Mouse (Mus musculus) heart, adult 8-10 months (tissue): ENCODE measurements around the gene Mpzl2. TPM values are rescaled to one million over a fixed set of nuclear protein-coding genes. Genes with fewer than 3 reads are reported as not detected.
"Not testable (repeated sequence)": the region's sequence is repeated elsewhere in the genome, so short reads cannot be mapped to it uniquely, and the experiment has no call there.

Source experiments
- DNase-seq: peaks from one replicate; pipeline ENCODE4 v3.0.0; 2022; ENCODE audit warnings: low spot score
- total RNA-seq, 4 experiments: library from RNA; stranded (reverse); gene quantifications; 2 replicates each; pipeline ENCODE4 v1.2.4; 2022

Gene Mpzl2
- total RNA-seq, 4 experiments from 2014 or later: 0.50 to 1.5 (median 0.88) TPM

DNA sequence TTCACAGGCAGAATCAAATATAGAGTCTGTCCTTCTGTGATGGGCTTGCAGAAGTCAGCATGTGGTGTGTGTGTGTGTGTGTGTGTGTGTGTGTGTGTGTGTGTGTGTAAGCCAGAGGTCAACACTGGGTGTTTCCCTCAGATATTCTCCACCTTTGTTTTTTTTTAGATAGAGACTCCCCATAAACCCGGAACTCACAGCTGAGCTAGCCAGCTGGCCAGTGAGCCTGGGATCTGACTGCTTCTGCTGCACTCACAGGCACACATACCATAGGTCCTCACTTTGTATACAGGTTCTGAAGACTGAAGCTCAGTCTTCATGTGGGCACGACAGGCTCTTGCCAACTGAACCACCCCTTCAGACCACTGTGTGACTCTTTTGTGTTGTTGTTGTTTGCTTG is 7.3 kb upstream of the Mpzl2 start:
- DNase-seq: no peak

DNA sequence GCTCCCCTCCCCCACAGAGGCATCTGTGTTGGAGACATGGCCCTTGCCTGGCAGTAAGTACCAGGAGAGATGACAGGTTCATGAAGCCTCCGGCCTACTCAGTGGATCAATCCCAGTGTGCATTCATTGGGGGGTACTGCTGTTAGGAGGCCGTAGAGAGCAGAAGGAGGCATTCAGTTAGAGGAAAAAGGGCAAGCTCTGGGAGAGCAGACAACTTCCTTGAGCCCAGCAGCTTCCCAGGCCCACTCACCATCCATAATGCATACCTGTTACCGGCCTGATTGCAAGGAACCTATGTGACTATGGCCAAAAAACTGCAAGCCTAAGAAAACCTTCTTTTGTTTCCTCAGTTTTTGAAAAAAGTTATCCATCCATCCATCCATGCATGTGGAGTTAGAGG is 5.1 kb upstream of the Mpzl2 start:
- DNase-seq: no peak

DNA sequence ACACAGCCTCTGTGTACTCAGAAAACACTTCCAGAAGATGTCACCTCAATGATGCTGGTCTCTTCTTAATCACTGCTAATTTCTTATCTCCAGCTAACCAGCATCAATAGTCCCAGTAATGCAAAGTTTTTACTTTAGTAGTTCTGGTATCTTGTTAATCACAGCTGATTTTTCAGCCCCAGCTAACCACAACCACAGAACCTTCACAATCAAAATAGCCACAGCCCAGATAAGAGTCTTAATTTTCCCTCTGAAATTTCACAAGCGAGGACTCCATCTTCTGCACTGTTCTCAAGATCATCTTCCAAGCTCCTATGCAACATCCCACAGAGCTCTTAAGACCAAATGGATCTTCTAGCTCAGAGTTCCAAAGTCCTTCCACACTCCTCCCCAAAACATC is 1.8 kb upstream of the Mpzl2 start:
- DNase-seq: not testable (repeated sequence)

DNA sequence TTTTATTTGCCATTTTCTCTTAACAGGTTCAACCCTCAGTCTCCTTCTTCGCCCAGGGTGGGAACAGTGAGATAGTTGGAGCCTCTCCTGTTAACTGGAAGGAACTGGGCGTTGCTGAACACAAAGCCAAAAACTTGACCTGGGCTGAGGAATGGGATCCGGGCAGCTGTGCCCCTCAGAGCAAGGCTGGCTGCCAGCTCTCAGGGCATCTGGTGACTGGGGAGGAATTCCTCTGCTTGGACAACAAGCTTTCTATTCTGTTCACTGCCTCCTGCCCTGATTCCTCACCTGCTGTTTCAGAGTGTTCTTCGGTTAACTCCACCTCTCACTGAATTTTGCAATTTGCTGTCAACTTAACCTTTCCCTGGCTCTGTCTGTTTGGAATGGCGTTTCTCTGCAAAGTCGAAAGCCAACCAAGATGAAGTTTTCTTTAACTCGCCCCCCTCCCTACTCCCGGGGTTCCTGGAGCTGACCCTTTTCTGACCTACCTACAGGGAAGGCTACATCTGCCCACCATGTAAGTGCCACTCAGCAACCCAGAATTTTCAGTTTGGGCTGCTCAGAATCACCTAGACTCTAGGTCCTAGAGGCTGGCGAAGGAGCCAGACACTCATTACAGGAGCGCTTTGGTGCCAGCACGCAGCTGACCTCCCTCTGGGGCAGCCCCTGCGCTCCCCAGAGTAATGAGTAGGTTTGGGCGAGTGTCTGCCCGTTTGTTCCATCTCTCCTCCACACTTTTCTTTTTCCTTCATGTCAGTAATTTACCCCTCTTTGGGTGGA is 657 bp downstream of the Mpzl2 start:
- DNase-seq: no peak

DNA sequence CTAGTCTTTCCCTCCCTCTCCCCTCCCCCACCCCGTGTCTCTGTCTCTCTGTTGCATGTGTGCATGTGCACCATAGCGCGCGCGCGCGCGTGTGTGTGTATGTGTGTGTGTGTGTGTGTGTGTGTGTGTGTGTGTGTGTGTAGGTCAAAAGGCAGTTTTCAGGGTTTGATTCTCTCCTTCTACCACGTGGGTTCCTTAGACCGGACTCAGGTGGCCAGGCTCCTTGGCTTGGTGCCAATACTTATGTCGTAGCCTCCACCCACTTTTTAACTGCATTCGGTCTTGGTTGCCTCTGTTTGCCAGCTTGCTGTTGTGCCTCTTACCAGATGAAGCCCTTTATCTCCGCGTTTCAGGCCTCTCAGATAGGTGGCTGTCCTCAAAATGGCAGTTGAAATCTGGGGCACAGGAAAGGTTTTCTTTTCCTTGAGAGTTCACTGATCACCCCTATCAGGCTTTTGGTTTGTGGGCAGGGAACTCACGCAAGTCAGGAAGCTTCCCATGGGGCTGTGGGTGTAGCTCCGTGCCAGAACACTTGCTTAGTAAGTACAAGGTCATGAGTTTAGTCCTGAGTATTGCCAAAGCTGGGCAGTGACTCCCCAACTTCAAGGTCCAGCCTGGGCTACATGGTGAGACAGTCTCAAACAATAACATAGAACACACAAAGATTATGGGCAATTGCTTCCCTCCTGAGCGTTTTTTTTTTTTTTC is 1.7 kb downstream of the Mpzl2 start:
- no peak for DNase-seq

DNA sequence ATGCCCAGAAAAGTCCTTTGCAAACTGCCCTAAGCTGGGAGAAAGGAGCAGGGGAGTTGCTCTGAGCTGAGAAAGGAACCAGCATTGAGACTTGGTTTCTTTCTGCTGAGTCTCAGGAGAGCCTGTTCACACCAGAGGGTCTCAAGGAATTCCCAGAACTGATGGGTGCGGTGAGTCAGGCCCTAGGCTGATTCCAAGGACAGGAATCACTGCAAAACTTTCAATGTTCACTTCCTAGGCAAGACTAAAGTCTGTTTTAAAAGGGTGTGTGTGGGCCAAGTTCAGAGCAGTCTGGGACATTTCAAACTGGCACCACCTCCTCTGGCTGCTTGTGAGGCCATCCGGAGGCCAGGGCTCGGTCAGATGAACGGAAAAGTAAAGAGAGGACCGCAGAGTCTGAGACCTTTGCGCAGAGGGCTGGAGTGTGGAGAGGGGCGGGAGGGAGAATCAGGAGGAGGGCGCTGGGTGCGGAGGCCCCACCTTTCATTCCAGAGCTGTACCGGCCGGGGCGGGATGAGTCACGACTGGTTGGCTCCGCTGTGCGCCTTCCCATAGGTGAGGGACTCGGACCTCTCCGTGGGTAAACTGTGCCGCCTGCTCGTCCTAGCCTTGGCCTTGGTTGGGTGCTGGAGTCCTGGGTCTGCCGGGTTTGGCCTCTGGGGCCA is 2.6 kb downstream of the Mpzl2 start:
- no peak for DNase-seq

DNA sequence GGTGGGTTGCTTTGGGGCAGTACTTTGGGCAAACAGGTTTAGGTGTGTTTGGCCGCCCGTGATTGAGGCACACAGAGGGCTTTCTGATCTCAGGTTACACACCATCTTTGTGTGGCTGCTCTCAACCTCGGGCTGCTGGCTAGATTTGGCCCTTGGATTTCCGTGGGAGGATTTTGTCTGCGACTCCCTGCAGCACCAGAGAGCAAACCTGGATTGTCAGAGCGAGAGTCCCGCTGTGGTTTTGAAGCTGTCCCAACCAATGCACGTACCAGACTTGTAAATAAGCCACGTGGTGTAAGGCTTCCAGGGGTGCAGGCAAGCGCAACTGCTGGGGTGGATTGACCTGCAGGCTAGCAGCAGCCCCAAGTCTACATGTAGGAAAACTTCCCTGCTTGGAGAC is 3.3 kb downstream of the Mpzl2 start:
- DNase-seq: no peak

DNA sequence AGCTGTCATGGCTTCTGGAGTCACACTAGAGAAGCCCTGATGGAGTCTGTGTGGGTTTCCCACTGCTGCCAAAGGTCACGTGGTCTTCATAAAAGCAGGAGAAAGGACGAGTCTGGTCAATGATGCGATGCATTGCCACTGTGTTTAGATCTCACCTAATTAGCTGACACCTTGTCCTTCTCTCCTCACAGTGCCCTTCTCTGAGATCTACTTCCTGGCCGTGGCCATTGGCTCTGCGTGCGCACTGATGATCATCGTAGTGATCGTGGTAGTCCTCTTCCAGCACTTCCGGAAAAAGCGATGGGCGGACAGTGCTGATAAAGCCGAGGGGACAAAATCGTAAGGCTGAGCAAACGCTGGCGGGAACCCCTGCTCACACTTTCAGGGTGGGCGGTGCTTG is 7.4 kb downstream of the Mpzl2 start:
- no peak for DNase-seq

DNA sequence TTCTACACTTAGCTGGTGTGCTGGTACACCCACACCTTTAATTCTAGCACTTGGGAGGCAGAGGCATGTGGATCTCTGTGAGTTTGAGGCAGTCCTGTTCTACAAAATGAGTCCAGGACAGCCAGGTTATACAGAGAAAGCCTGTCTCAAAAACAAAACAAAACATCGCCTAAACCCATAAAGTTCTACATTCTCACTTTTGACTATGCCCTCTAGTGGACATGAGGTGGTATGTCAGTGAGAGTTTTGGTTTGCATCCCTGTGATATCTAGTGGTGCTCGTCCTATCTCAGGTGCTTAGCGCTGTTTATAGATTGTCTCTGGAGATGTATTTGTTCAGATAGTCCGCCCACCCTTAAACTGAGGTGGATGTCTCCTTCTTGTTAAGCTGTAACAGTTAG is 8.9 kb downstream of the Mpzl2 start:
- no peak for DNase-seq

DNA sequence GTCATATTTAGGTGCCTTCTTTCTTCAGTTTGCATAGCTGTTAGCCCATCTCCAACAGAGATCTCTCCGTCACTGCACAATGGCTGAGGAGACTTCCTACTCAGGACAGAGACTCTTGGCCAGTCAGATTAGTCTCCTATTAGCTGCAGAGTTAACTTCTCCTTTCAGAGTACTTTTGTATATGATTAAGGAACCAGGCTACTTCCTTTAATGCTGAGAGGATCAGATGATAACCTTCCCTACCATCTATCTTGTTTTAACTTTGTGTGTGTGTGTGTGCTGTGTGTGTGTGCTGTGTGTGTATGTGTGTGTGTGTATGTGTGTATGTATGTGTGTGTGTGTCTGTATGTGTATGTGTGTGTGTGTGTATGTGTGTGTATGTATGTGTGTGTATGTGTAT is 10.1 kb downstream of the Mpzl2 start:
- DNase-seq: no peak

DNA sequence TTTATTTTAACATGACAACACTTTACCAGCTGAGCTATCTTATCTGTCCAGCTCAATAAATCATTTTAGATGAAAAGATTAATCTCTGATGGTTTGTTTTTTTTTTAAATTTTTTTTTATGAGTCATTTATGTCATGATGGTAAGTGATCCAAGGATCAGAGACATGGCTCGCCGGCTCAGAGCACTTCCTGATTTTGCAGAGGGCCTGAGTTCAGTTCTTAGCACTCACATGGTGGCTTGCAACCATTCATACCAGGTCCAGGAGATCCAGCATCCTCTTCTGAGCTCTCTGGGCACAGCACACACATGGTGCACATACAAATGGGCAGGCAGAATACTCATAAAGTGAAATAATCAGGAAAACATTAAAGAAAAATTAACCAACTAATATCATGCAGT is 10.7 kb downstream of the Mpzl2 start:
- DNase-seq: no peak

DNA sequence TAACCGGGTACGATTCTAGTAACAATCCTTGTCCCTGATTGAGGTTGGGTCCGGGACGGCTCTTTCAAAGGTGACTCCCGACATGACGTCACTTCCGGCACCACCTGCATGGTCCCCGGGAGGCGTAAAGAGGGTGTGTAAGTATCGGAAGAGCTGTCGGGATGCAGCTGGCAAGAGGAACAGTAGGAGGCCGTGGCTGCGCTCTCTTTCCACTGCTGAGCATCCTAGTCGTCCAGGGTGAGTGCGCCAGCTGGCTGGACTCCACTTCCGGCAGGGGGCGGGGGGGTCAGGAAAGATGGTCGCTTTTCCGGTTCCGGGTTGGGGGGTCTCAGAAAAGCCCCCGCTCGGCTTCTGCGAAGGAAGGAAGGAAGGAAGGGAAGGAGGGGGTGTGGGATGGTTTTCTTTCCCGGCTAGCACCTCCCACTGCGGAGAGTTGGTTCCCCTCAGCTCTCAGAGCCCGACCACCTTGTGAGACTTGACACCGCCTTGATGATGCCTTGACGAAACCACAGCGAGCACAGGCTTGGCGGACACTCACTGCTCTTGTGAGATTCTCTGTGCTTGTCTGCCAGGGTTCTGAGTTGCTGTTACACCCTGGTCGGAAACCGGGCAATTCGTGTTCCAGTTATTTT is 15.6 kb downstream of the Mpzl2 start, which contains the start of gene Mpzl3:
Gene Mpzl3 (plus strand): TSS at position 105 of the 632 bp plus-strand sequence.
- peak; percentile 55 for DNase-seq

DNA sequence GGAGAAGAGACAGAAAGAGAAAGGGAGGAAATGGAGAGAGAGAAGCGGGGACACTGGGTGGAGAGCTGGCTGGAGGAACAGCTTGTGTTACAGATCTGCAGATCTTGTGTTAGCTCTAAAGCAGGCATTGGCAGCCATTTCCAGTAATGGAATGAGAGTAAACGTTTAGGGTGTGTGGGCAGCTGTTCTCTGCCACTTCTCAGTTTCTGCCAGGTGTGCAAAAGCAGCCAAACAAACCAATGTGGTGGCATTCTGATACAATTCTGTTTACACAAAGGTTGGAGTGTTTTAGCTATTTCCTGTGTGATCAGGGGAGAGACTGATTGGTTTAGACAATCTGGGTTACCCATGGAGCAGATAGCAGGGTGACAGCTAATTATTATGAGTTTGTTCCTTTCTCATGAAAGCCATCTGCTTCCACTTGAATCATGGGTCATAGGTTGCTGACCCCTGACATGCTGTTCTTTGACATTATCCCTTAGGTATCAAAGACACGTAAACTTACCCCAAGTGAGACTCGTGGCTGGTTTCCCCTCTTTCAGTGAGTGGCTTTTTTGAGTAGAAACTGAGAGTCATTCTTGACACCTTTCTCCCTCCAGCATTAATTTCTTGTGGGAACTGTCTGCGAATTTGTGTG is 18.8 kb downstream of the Mpzl2 start:
- DNase-seq: no peak

DNA sequence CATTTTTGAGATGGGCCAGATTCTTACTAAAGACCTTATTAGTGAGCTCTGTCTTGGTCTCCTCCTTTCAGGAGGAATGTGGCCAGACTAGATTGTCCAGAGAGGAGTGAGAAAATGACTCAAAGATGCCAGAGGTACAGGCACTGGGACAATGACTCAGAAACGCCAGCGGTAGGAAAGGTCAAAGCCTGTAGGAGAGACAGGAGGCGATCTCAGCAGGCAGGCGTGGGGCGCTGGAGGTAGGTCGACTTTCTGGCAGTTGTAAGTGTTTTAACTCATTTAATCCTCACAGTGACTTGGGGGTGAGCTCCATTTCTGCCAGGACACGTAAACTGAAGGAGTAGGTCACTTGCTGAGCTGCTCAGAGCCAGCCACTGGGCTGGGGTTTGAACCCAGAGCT is 20.6 kb downstream of the Mpzl2 start:
- DNase-seq: no peak

DNA sequence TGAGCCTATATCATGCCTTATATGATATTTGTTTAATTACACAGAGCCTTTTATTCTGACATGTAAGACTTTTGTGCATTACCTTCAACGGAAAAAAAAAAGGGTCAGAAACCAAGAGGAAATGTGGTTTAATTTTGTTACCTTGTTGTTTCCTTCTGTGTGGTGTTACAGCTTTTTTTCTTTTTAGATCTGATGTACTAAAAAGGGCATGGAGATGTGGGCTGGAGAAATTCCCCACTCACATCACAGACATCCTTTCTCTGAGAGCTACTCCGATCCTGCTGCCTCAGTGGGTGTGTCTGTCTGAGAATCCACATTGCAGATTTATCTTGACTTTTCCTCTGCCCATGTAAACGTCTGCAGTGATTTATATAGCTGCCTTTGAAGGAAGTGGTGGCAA is 23.1 kb downstream of the Mpzl2 start:
- DNase-seq: no peak

DNA sequence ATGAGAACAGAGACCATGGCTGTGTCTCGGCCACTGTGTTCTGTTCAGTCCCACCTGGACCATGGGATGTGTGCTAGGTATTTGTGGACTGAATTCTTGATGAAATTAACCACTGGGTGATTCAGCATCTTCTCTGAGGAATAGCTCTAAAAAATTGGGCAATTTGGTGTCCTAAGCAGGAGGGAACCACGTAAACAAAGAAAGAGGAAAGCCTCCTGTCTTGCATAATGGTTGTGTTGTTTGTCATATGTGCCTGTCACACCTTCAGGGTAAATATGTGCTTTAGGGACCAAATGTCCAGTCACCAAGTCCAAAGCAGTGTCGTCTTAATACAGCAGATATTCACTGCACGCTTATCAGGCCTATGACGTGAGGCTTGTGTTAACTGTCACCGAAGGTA is 24.8 kb downstream of the Mpzl2 start:
- no peak for DNase-seq

DNA sequence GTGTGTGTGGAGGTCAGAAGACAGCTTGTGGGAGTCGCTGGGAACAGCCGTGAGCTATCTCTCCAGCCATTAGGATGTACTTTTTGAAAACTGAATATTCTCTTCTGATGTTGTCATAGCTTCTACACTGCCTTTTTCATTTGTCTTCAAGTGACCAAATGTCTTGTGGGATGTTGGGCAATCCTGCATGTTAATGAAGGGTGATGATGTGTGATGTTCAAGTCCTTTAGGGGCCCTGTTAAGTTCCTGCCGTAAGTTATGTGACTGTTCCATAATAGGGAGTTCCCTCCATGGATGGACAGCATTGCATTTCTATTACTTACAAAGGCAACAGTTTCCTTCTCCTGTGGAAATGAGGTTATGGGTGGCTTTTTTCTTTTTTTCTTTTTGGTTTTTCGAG is 27.1 kb downstream of the Mpzl2 start:
- DNase-seq: no peak

DNA sequence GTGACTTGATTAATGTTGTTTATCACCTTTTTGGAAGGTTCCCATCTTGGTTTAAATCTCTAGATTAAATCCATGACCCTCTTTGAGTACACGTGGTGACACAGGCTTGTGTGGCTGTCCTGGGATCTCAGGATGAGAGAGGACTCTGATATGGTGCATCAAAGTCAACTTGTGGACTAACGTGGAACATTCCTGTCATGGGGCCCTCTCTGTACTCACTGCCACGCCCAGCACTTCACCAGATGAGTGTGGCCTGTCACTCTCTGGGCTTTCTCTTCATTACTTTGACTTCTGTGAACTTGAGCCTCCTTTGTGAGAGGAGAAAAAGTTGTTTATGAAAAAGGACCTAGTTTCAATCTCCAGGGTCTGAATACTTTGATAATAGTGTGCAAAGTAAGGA is 32.2 kb downstream of the Mpzl2 start:
- no peak for DNase-seq

DNA sequence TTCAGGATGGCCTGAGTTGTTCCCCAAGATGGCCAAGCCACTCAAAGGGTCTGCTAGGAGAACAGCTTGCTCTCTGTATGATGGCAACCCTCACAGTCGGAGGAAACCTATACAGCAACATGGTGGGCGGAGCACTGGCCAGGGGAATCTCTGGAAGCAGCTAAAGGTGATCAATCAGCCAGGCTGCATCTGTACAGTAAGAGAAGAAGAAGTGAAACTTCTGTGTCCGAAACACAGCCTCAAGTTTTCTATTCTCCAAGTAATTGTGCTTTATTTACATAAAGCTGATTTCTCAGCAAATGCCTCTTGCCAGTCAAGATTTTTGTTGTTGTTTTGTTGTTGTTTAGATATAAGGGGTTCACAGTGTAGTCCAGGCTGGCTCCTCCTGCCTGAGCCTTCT is 38.3 kb downstream of the Mpzl2 start:
- DNase-seq: no peak

DNA sequence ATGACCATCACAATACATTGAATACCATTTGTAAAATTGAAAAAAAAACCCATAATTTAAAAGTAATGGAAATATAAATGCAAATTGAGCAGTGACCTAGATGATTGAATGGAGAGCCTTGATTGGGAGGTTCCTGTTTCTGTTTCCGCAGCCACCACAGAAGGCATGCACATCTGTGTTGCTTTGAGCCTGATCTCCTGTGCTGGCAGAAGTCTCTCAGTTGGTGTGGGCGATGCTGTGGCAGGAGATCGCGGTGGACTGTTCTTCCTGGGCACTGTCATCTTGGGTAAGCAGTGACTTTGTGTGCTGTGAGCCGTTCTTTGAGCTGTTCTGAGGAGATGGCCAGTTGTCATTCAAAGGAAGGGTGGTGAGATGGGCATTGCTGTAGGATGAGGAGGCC is 39.4 kb downstream of the Mpzl2 start, which contains the start of gene Jaml:
Gene Jaml (plus strand): TSS at position 173 of the 400 bp plus-strand sequence.
- DNase-seq: no peak

DNA sequence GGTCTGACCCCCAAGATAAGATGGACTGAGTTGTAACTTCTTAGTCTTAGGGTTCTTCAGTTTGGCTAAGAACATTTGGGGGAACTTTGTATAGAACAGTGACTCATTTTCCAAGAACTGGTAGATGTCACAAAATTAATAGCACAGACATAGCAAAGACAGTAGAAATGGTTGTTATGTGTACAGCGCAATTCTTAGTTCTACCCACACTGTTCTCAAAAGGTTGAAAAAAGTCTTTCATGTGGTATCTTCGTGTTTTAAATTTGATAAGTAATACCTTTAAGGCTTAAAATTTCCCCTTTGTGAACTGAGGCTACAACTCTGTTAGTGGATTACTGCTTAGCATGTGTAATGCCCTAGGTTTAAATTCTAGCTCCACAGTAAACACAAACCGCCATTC is 43.5 kb downstream of the Mpzl2 start:
- DNase-seq: no peak

DNA sequence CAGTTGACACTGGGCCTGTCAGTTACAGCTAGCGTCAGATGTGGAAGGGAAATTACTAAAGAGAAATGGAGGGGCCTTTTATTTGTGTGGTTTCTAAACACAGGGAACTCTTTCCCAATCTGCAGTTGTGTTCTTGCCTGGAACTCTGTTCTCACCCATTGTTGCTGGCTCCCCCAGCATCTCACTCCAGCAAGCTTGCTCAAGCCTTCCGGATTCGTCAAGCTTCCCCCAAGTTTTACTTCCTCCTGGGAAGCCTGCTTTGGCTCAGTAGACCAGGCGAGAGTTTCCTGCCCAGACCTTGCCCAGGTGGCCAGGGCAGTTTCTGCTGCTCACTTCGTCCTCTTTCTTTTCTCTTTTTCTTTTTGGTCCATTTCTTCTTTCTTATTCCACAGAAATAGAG is 45.0 kb downstream of the Mpzl2 start:
- DNase-seq: peak; percentile 9
